ENCODE assay signal across 11 mouse cellular contexts in genomic region chr10:17485049-17485449, GRCm38 (mm10).
DNase-seq lines count a peak whose midpoint lies in the region; ATAC-seq lines count a peak whose summit lies in the region.
"Had no signal": no experiment of that assay in that cellular context is flagged by ENCODE, and none has a peak within 500 bp of the region (broad histone marks: within the 10 kb centered on the region; RNA-seq: fewer than 3 reads in every experiment).

No protein-coding gene starts in this region.

- no peak for ATAC-seq in midbrain, embryonic 16.5 days
- ATAC-seq: midbrain, embryonic 13.5 days had no signal

- H3K27me3 ChIP-seq in midbrain, embryonic 16.5 days (ENCODE audit: control insufficient read depth, insufficient read depth, low read depth, low read length): no peaks in the 10 kb centered on the region
- H3K27me3 ChIP-seq: midbrain, embryonic 13.5 days had no signal

- H3K9ac ChIP-seq in midbrain, embryonic 16.5 days (ENCODE audit: low read depth, low read length): no peak overlapping the region
- H3K9ac ChIP-seq: midbrain, embryonic 13.5 days had no signal

- H3K9me3 ChIP-seq in midbrain, embryonic 16.5 days (replicated peaks; ENCODE audit: control insufficient read depth, low read length, poor library complexity, severe bottlenecking): no peaks in the 10 kb centered on the region
- H3K9me3 ChIP-seq: midbrain, embryonic 13.5 days had no signal

- H3K79me2 ChIP-seq in macrophage (ENCODE audit: inconsistent target): no peaks in the 10 kb centered on the region

- DNase-seq in heart, adult 8-10 months (ENCODE audit: low spot score): peak; percentile 32
- no peak for DNase-seq in heart, postnatal 36 days
- peak; percentile 32 to 36 for DNase-seq in B cell, adult 2 months
- DNase-seq in c-Kit-positive CD71-negative TER-119-negative erythroid progenitor cells, embryonic 14.5 days (ENCODE audit: low read depth): peak; percentile 39
- DNase-seq in adrenal gland, postnatal 14 days: no peak
- DNase-seq in kidney, postnatal 4 days: no peak
- DNase-seq: gastrocnemius, postnatal 14 days; layer of hippocampus, postnatal 36 days had no signal

- WGBS in macrophage (ENCODE audit: missing documents): 3% methylated on average over 5 of the region's 5 CpGs
- 90% methylated on average over 5 of the region's 5 CpGs for WGBS in midbrain, embryonic 16.5 days

- H3K36me3 ChIP-seq in macrophage (ENCODE audit: inconsistent target): no peaks in the 10 kb centered on the region
- no peaks in the 10 kb centered on the region for H3K36me3 ChIP-seq in midbrain, embryonic 16.5 days (ENCODE audit: control insufficient read depth, insufficient read depth, low read length)
- H3K36me3 ChIP-seq: midbrain, embryonic 13.5 days had no signal

- no peak overlapping the region for H3K4me2 ChIP-seq in midbrain, embryonic 16.5 days (ENCODE audit: low read length)
- H3K4me2 ChIP-seq: midbrain, embryonic 13.5 days had no signal

- H3K4me3 ChIP-seq in macrophage (ENCODE audit: inconsistent target): no peak overlapping the region
- no peak overlapping the region for H3K4me3 ChIP-seq in midbrain, embryonic 16.5 days (ENCODE audit: low read depth, low read length)
- H3K4me3 ChIP-seq: midbrain, embryonic 13.5 days had no signal

- H3K27ac ChIP-seq in macrophage: peak overlapping the region; percentile 63
- H3K27ac ChIP-seq in midbrain, embryonic 16.5 days (ENCODE audit: low read length): no peak overlapping the region
- H3K27ac ChIP-seq: midbrain, embryonic 13.5 days had no signal

- H3K4me1 ChIP-seq in midbrain, embryonic 16.5 days (ENCODE audit: control insufficient read depth, insufficient read depth, low read length): no peaks in the 10 kb centered on the region

- intact Hi-C loops in heart, postnatal 36 days (cut with DNase I): no loop called here

Comparison
In these comparisons a context has a peak if more than half of its experiments do, and no peak if none do; other contexts are left out.
1. DNase-seq: peak in heart, adult 8-10 months (single experiment), B cell, adult 2 months (2 of 2) and c-Kit-positive CD71-negative TER-119-negative erythroid progenitor cells, embryonic 14.5 days (single experiment); none in heart, postnatal 36 days (0 of 2), adrenal gland, postnatal 14 days (single experiment) and kidney, postnatal 4 days (0 of 2).